Mouse (Mus musculus): ENCODE results near the gene Sorl1.

Sorl1 gene

DNA sequence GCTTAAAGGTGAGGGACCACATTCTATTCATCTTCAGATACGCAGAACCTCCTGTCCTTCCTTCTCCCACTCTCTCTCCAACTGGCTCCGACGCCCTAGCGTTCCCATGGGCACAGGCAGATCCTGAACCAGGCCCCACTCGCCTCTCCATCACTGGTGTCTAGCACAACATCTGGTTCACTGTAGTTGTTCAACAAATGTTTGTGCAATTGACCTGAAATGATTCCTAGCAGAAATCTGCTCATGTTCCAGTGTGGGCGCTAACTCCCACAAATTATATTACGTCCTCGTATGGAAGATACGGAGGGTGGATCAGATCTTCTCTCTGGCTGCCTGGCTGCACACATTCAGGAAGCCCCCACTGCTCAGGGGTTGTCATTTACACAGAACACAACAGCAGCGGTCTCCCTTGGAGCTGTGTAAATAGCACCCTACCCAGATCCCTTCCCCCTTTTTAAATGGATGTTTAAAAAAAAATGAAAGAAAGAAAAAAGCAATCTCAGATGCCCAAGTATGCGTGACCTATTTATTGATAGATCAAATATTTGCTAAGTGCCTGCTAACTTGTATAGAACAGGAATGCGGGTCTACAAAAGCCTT lies 70.4 kb downstream of the Sorl1 start:
- DNase-seq (ENCODE audit: low spot score), result no peak

GRCm38 (mm10) chr9:42052713-42053356 lies 71.3 kb downstream of the Sorl1 start:
- peak; percentile 54 for DNase-seq (ENCODE audit: low spot score)

GRCm38 (mm10) chr9:42048542-42048941 lies 75.6 kb downstream of the Sorl1 start:
- no peak for DNase-seq (ENCODE audit: low spot score)

- DNase-seq (ENCODE audit: low spot score), result no peak
Observed at GRCm38 (mm10) chr9:42047786-42048185, 76.3 kb downstream of the Sorl1 start.

DNA sequence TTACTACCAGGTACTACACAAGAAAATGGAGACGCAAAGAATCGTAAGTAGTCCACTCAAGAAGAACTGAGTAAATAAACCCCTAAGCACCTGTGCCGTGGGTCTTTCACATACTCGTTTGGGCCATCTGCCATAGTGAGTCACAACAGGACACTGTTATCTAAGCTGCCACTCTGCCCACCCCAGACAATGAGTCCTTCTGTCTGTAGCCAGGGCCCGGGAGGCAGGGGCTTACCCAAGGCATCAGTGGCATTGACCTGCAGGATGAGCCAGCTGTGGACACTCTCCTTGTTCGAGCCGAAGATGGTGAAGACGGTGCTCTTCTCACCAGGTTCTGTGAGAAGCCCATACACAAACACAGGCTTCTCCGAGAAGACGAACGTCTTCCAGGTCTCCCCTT lies 77.8 kb downstream of the Sorl1 start:
- no peak for DNase-seq (ENCODE audit: low spot score)

- no peak for DNase-seq (ENCODE audit: low spot score)
Observed at GRCm38 (mm10) chr9:42044651-42045050, 79.4 kb downstream of the Sorl1 start.

GRCm38 (mm10) chr9:42043934-42044333 lies 80.2 kb downstream of the Sorl1 start:
- DNase-seq (ENCODE audit: low spot score), result no peak

DNA sequence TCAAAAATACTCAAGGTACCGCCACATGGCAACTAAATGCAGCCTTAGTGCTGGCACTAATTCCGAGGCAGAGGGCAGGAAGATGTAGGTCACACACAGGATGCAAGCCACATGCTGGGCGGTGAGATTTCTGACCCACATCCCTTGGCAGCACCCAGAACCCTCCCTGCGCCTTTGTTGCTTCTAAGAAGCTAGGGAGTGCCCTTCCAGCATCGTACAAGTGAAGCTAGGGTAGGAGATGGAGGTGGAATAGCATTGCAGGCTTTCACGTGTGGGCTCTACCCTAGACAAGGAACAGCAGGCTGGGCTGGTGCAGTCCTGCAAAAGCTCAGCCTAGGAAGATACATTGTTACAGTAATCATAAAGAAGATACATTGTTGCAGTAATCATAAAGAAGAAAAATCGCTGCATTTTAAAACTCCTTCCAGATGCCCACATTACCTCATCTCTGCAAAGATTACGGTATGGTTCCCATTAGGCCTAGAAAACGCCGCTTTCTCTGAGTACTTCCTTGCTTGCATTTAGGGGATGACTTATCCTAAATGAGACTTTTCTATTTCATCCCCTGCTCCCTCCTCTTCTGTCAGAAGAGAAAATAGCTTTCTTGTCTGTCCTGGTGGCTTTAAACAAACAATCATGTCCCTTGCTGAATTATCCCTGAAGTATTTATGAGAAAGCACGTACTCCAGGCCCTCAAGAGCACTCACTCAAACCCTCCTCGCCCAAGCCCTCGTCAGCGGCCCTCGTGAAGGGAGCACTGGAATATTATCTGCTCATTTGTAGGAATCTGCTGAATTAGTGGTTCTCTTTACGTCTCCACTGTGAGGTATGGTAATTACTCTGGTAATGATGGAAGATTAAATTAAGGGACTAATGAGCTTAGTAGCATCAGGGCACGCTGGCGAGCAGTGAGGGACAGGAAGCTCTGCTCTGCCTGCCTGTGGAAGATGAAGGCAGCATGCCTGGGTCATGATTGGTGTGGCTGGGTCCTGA lies 84.8 kb downstream of the Sorl1 start:
- DNase-seq (ENCODE audit: low spot score), result peak; percentile 11

DNA sequence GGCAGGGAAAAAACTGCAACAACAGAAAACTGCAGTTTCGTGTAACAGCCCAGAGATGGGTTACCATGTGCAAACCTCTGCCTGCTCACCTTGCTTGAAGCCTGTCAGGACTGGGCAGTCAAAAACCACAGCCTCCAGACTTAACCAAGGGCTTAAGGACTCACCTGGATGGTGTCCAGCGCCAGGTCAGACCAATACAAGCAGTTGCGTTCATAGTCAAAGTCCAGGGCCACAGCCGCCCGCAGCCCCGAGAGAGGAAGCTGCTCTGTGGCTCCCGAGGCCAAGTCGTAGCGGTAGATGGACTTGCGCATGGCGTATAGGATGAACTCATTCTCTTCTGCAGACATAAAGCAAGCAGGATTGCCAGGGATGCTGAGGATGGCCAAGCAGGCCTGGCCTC lies 87.2 kb downstream of the Sorl1 start:
- no peak for DNase-seq (ENCODE audit: low spot score)

GRCm38 (mm10) chr9:42035995-42036394 lies 88.1 kb downstream of the Sorl1 start:
- DNase-seq (ENCODE audit: low spot score), result no peak

GRCm38 (mm10) chr9:42035213-42035765 lies 88.8 kb downstream of the Sorl1 start:
- DNase-seq (ENCODE audit: low spot score), result no peak

DNA sequence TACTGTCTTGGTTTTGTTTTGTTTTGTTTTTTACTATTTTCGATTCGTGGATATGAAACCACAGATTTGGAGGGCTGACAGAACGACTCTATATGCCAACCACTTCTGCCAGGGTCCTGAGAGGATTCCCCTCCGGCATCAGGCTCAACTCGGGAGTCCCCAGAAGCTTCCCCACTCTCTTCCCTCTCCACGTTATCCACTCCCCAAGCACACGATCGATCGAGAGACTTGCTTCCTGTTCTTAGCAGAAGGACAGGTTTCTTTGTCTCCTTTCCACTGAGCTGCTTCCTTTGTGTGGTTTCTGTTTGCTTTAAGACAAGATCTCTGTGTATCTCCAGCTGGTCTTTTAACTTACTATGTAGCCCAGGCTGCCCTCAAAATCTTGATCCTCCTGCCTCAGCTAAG lies 90.0 kb downstream of the Sorl1 start:
- DNase-seq (ENCODE audit: low spot score), result no peak

DNA sequence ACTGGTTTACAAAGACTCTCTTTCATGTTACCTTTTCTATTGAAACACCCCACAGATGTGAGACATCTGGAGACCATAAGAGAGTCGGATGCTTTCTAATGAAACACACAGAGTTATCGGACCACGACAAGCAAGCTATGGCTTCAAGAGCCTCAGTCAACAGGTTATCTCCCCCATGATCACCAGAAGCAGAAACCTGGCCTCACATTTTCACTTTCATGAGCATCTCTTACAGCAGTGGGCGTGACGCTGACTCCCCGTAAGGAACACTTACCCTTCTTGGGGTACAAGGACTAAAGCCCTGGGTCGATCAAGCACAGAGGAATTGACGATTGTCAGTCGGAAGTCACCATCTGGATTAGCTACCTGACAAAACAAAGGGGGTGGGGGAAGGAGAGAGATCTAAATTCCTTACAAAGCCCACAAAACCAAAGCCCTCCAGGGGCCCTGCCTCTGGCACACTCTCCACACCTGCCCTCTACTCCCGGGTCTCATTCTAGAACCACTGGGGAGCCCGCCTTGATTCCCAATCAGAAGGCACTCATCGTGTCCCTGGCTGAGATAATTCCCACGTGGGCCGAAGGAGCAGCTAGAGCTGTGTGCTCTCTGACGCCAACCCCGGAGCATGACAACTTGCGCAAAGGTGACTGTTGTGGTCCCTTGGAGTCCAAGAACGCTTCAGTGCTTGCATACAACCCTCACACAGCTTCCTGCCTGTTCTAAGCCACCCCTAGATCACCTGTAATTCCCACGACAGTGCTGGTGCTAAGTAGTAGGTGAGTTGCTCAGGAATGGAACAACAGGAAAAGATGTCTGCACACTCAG lies 90.6 kb downstream of the Sorl1 start:
- no peak for DNase-seq (ENCODE audit: low spot score)

DNA sequence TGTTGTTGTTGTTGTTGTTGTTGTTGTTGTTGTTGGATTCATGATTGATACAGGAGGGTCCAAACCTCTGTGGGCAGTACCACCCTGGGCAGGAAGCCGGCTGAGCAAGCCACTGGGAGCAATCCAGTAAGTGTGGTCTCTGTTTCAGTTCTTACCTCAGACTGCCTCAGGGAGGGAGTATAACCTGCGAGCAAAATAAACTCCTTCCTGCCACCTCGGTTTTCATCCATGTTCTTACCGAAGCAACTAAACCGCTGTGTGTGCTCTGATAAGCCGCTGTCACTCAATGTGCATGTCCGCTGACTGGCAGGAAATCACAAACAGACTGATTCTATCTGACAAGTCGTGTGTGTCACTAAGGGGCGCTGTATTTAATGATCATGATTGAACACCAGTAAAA lies 91.7 kb downstream of the Sorl1 start:
- DNase-seq (ENCODE audit: low spot score), result no peak

DNA sequence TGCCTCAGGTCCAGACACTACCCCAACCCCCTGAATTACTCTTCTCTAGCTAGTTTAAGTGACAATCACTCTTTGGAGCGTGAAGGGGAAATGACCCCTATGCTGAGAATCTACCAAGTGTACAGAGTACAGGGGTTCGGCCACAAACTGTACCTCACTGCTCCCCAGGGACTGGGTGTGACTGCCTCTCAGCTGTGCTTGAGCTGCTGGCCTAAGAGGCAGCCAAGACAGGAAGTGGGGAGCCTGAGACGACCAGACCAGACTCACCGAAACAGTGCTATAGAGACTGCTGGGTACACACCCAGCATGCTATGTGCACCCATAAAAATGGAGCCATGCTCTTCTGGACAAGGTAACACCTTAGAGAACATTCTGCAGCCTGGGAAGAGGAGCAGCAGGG lies 95.3 kb downstream of the Sorl1 start:
- no peak for DNase-seq (ENCODE audit: low spot score)

- DNase-seq (ENCODE audit: low spot score), result no peak
Observed at GRCm38 (mm10) chr9:42024257-42024656, 99.8 kb downstream of the Sorl1 start.

GRCm38 (mm10) chr9:42023383-42023782 lies 100.7 kb downstream of the Sorl1 start:
- no peak for DNase-seq (ENCODE audit: low spot score)

- DNase-seq (ENCODE audit: low spot score), result no peak
Observed at GRCm38 (mm10) chr9:42022318-42022717, 101.8 kb downstream of the Sorl1 start.

DNA sequence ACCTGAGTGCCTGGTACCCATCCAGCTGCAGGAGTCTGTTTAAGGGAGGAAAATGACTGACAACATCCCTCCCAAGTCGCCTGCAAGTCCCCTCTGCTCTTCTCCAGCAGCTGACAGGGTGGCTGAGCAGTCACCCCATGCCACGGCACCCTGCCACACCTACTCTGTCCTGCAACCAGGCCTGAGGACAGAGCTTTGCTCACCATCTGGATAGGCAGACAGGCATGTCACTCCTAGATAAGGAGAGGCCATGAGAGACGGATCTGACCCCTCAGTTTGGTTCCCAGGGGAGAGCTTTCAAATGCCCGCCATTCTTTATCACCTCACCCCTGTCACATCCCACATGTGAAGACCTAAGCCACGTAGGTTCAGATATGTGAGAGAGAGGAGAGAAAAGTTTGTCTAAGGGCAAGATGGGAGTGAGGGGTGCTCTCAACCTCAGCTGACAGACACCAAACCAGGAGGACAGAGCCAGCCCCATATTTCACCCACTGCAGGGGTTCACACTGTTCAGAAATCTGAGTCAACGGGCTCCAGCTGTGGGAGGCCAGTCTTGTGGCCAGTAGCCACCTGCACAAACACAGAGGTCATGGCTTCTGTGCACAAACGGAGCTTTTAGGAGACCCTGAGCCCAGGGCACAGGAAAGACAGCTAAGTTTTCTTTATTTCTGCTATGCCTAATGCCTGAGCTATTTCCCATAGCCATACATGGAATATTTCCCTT lies 104.6 kb downstream of the Sorl1 start:
- no peak for DNase-seq (ENCODE audit: low spot score)

- no peak for DNase-seq (ENCODE audit: low spot score)
Observed at GRCm38 (mm10) chr9:42008501-42008900, 115.6 kb downstream of the Sorl1 start.

- DNase-seq (ENCODE audit: low spot score), result no peak
Observed at GRCm38 (mm10) chr9:42005101-42005500, 119.0 kb downstream of the Sorl1 start.

Measured in adipocyte (in vitro differentiated cells).